Mouse (Mus musculus) kidney, embryonic 16.5 days (tissue): ENCODE measurements around the gene Micu1. TPM values are rescaled to one million over a fixed set of nuclear protein-coding genes. Genes with fewer than 3 reads are reported as not detected.
A peak's percentile ranks its signal among the peaks of the same experiment; 100 is the strongest.

Source experiments
- ATAC-seq: fragments of 200-750 bp; cut with Nextera tagmentation; 2 replicates; pipeline ENCODE4 v1.8.0; 2017; ENCODE audit warnings: moderate TSS enrichment; ENCODE audit not compliant: low FRiP score, low TSS enrichment
- H3K27ac ChIP-seq: fragments of 300-500 bp; sonication (generic); 2 replicates; pipeline ENCODE4 v1.5.1; 2014; ENCODE audit warnings: low read length
- H3K27me3 ChIP-seq: fragments of 300-500 bp; sonication (generic); 2 replicates; pipeline ENCODE4 v1.6.1; 2014; ENCODE audit warnings: low read length, control low read depth, mixed read lengths; ENCODE audit not compliant: insufficient read depth
- H3K36me3 ChIP-seq: fragments of 300-500 bp; sonication (generic); 2 replicates; pipeline ENCODE4 v1.6.1; 2014; ENCODE audit warnings: low read length, control low read depth, mixed read lengths; ENCODE audit not compliant: insufficient read depth
- H3K4me1 ChIP-seq: fragments of 300-500 bp; sonication (generic); 2 replicates; pipeline ENCODE4 v1.6.1; 2014; ENCODE audit warnings: low read length, control low read depth, mixed read lengths; ENCODE audit not compliant: insufficient read depth
- H3K4me2 ChIP-seq: fragments of 300-500 bp; sonication (generic); replicated peaks from 2 replicates; pipeline ENCODE4 v1.6.1; 2014; ENCODE audit warnings: low read depth, low read length
- H3K4me3 ChIP-seq: fragments of 300-500 bp; sonication (generic); 2 replicates; pipeline ENCODE4 v1.5.1; 2014; ENCODE audit warnings: mild to moderate bottlenecking, low read length
- H3K9ac ChIP-seq: fragments of 300-500 bp; sonication (generic); replicated peaks from 2 replicates; pipeline ENCODE4 v1.6.1; 2014; ENCODE audit warnings: low read length
- H3K9me3 ChIP-seq: fragments of 300-500 bp; sonication (generic); 2 replicates; pipeline ENCODE4 v1.6.1; 2016; ENCODE audit warnings: low read length, control low read depth
- WGBS: fragments of 180-500 bp; shearing (Covaris S2); extraction: QIAGEN DNeasy Blood & Tissue Kit; methylation state at CpG from one replicate; pipeline ENCODE4 v1.1.7; 2014; 5-methylcytosine and 5-hydroxymethylcytosine counted together
- polyA plus RNA-seq: library from polyadenylated mRNA; unstranded; fragments of >200 nt; fragmentation: Nextera tagmentation; extraction: Ambion mirVana; gene quantifications from 2 replicates; pipeline ENCODE4 v1.2.1, GENCODE M21; 2015

Micu1 gene
- polyA plus RNA-seq, 1 experiment from 2014 or later, result 86.2 TPM

DNA sequence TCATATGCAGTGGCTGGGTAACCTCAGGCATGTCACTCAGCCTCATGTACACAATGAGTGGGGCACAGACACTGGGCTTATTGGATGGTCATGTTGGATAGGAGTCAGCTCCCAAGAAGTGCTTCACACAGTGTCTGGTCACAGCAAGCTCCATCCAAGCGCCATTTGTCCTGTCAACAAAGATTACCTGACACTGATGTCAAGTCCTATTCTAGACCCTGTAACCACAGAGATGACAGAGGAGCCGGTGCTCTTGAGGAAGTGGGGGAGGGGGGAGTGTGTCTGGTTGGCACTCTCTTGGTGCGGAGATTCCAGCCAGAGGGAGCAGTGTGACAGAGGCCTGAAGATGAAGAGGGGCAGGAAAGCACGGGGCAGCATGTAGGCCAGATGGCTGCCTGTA is 198.7 kb downstream of the Micu1 start:
- Histone ChIP-seq H3K9ac (no peak overlapping the region), H3K27me3 (no peaks in the 10 kb centered on the region), H3K4me3 (no peak overlapping the region), H3K4me2 (no peak overlapping the region), H3K36me3 (peaks cover 8% of the 10 kb centered on the region), H3K4me1 (peaks cover 60% of the 10 kb centered on the region), H3K9me3 (no peaks in the 10 kb centered on the region), H3K27ac (peak overlapping the region; percentile 99; the same call in 1 of the 2 replicates)
- 54% methylated on average over 4 of the region's 4 CpGs for WGBS
- no peak for ATAC-seq

DNA sequence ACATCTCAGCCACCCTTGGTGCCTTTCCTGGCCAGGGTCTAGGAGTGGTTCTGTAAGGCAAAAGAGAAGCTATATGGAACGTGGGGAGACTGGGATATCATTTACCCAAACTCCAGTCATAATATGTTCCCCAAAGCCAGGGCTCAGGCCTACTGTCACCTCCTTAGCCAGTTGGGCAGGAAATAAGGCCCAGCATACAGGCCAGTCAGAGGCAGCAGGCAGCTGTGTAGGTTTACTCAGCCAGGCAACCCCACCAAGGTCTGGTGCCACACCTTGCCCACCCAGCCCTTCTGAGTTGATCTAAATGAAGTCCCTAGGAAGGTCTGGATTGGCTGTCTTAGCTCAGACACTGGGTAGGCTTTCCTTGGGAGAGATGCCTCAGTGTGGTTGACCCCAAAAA is 199.2 kb downstream of the Micu1 start:
- 93% methylated on average over 1 of the region's 1 CpGs for WGBS
- H3K9ac ChIP-seq, result no peak overlapping the region
- H3K9me3 ChIP-seq, result no peaks in the 10 kb centered on the region
- peaks cover 60% of the 10 kb centered on the region for H3K4me1 ChIP-seq
- H3K36me3 ChIP-seq, result peaks cover 3% of the 10 kb centered on the region; the same call in 1 of the 2 replicates
- H3K4me2 ChIP-seq, result no peak overlapping the region
- no peaks in the 10 kb centered on the region for H3K27me3 ChIP-seq
- H3K4me3 ChIP-seq, result no peak overlapping the region
- no peak for ATAC-seq
- H3K27ac ChIP-seq, result no peak overlapping the region

DNA sequence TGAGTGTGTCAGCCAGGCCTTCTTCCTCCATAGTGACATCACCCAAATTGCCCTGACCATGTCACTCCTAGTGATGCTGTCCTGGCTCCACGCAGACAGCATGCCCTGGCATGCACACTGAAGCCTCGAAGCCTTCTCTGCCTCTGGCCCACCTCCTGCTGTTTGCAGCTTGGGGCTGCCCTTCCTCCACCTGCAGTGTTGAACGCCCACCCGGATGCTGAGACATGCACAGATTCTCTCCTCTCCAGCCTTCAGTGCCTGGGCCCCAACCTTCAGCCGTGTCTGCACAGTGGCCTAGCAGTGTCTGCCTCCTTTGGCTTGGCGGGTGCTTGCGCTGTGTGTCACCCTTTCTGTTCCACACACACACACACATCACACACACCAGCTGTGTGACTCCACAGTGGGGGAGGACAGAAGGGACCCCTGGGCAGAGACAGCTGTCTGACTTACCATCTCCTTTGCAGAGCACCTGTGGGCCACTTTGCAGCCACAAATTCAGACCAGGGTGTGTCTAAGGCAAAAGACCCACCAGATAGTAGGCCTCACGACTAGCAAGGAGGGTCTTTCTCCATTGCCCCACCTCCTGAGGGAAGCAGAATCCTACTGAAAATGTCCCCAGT is 199.8 kb downstream of the Micu1 start:
- H3K36me3 ChIP-seq, result no peaks in the 10 kb centered on the region
- peaks cover 55% of the 10 kb centered on the region for H3K4me1 ChIP-seq
- 77% methylated on average over 8 of the region's 8 CpGs for WGBS
- H3K4me3 ChIP-seq, result no peak overlapping the region
- no peak overlapping the region for H3K4me2 ChIP-seq
- H3K9me3 ChIP-seq, result no peaks in the 10 kb centered on the region
- H3K27ac ChIP-seq, result no peak overlapping the region
- H3K27me3 ChIP-seq, result no peaks in the 10 kb centered on the region
- no peak for ATAC-seq
- H3K9ac ChIP-seq, result no peak overlapping the region

DNA sequence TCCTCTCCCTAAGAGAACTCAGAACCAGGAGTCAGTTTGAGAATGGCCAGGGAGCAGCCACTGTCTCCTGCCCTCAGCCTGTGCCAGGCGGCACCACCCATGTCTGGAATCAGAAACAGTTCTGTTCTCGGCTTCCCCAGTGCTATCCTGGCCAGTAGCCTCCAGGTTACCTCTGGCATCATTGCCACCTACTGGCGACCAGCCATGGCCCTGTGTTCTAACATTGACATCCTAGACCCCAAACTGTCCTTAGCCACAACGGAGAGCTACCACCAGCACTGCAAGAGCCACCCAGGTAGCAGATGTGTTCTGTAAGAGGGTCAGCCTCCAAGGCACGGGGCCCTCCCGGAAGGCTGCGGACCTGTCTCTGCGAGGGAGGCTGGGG is 200.3 kb downstream of the Micu1 start:
- Histone ChIP-seq H3K4me1 (peaks cover 55% of the 10 kb centered on the region), H3K9ac (no peak overlapping the region), H3K27me3 (no peaks in the 10 kb centered on the region), H3K4me3 (no peak overlapping the region), H3K27ac (no peak overlapping the region), H3K4me2 (no peak overlapping the region), H3K36me3 (no peaks in the 10 kb centered on the region), H3K9me3 (no peaks in the 10 kb centered on the region)
- no peak for ATAC-seq
- WGBS, result 33% methylated on average over 8 of the region's 8 CpGs

DNA sequence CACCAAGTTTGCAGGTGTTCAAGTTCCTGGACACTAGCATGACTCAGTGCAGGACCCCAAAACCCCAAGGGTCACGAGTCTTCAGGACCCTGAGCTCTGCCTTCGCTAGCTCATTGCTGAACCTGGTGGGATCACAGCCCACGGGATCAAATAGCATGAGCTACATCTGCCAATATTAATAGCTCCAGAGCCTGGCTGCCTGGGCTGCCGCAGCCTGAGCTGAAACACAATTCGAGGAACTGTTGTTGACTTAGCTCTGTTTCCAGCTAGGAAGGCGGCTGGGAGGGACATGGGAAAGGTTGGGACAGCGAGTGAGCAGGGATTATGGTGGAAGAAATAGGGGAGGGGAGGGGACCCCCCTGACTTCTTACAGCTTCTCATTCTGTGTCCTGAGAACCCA is 200.9 kb downstream of the Micu1 start:
- Histone ChIP-seq H3K9me3 (no peaks in the 10 kb centered on the region), H3K36me3 (no peaks in the 10 kb centered on the region), H3K27me3 (no peaks in the 10 kb centered on the region), H3K27ac (peak overlapping the region; percentile 4; the same call in 1 of the 2 replicates), H3K4me3 (no peak overlapping the region), H3K9ac (0 out of 2 replicates have a peak overlapping the region, but pooled peaks have one; percentile 15), H3K4me1 (peaks cover 56% of the 10 kb centered on the region), H3K4me2 (no peak overlapping the region)
- 29% methylated on average over 7 of the region's 7 CpGs for WGBS
- no peak for ATAC-seq

DNA sequence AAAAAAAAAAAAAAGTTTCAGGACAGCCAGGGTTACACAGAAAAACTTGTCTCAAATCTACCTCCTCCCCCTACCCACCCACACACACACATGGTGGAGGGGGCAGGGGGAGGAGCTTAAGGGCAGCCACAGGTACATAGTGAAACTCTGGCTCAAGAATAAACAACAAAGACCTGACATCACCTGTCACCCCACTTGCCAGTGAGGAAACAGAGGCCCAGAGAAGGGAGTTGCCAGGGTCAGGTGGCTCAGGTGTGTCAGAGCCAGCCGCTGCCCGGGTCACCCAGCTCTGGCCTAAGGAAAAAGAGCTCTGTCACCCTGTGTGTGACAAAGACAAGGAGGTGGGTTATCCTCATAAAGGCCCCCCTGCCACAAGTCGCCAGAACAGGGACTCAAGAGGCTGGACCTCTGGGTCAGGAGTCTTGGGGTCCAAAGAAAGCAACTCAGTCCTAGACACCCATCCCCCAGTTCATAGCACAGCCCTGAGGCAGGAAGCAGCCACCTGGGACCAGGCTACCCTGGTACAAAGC is 204.9 kb downstream of the Micu1 start:
- H3K27me3 ChIP-seq, result no peaks in the 10 kb centered on the region
- H3K9ac ChIP-seq, result peak overlapping the region; percentile 38; the same call in 1 of the 2 replicates
- H3K4me1 ChIP-seq, result peaks cover 63% of the 10 kb centered on the region
- peak overlapping the region; percentile 92 for H3K27ac ChIP-seq
- no peaks in the 10 kb centered on the region for H3K9me3 ChIP-seq
- no peak overlapping the region for H3K4me3 ChIP-seq
- H3K36me3 ChIP-seq, result no peaks in the 10 kb centered on the region
- no peak overlapping the region for H3K4me2 ChIP-seq
- ATAC-seq, result peak; percentile 13; the same call in 1 of the 2 replicates
- 49% methylated on average over 3 of the region's 3 CpGs for WGBS

DNA sequence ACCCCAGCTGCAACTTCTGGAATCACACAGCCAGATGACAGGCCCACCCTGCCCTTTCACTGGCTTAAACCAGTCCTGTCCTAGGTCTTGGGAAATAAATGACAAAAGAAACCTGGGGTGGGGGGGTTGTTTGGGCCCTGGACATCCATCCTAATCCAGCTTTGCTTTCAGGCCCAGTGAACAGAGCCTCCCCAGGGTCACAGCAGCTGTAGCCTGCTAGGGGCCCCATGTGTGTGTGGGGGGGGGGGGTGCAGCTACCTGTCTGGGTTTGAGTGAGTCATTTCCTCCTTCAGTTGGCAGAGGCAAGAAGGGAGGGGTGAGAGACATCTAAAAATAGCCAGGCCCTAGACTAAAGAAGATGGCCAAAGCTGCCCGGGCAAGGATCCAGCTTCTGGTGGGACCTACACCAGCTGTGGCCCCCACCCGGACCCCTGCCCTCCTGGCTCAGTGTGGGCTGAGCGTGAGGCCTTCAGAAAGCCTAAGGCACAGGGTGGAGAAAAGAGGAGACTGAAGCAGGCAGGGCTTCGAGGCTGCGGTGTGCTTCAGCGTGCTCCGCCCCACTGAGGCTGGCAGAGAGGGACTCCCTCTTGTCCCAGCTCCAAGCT is 205.5 kb downstream of the Micu1 start:
- no peak overlapping the region for H3K4me2 ChIP-seq
- no peaks in the 10 kb centered on the region for H3K9me3 ChIP-seq
- peak; percentile 64 for ATAC-seq
- 29% methylated on average over 7 of the region's 7 CpGs for WGBS
- peak overlapping the region; percentile 92 for H3K27ac ChIP-seq
- no peak overlapping the region for H3K4me3 ChIP-seq
- H3K27me3 ChIP-seq, result no peaks in the 10 kb centered on the region
- H3K4me1 ChIP-seq, result peaks cover 58% of the 10 kb centered on the region
- no peaks in the 10 kb centered on the region for H3K36me3 ChIP-seq
- peak overlapping the region; percentile 44; the same call in 1 of the 2 replicates for H3K9ac ChIP-seq

DNA sequence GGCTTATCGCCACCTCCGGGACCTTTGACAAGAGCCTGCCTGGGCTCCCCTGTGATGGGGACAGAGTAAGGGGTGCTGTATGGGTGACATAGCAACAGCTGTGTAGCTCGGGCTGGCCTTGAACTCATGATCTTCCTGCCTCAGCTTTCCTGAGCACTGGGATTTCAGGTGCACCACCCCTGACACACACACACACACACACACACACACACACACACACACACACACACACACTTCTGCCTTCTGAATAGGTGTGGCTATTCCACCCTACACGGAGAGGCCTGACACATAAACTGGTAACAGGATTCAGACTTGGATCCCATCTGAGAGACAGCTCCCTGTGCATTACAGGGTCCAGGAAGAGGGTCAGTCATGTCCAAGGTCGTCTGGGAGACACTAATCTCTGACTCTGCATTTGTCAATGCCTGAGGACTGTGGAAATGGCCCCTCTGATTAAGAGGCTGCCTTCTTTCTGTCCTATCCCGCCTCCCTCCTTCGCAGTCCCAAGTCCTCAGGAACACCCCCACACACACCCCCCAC is 206.6 kb downstream of the Micu1 start:
- WGBS, result 52% methylated on average over 7 of the region's 7 CpGs
- Histone ChIP-seq H3K4me2 (peak overlapping the region; percentile 39; the same call in 1 of the 2 replicates), H3K4me3 (no peak overlapping the region), H3K4me1 (peaks cover 50% of the 10 kb centered on the region), H3K9me3 (no peaks in the 10 kb centered on the region), H3K36me3 (no peaks in the 10 kb centered on the region), H3K9ac (0 out of 2 replicates have a peak overlapping the region, but pooled peaks have one; percentile 44), H3K27ac (peak overlapping the region; percentile 92), H3K27me3 (no peaks in the 10 kb centered on the region)
- ATAC-seq, result no peak

DNA sequence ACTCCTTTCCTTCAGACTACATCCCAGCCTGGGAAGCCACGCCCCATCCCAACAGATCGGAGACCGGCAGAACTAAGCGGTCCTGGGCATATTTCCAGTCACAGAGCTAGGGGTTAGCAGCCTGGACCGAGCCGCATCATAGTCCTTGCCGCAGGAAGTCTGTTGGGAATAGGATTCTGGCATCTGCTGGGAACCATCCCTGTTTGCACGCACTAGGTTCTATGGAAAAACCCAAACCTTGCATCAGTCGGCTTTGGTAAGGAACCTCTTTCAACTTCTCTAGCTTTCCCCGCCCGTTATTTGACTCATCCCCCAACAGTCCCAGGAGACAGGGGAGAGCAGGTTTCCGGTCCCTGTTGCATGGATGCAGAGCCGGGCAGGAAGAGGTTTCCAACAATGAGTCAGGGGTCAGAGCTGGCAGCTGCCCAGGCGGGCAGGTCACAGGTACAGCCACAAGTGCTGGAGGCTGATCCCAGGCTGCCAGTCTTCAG is 207.1 kb downstream of the Micu1 start:
- H3K9ac ChIP-seq, result no peak overlapping the region
- no peaks in the 10 kb centered on the region for H3K36me3 ChIP-seq
- peak overlapping the region; percentile 15; the same call in 1 of the 2 replicates for H3K4me3 ChIP-seq
- H3K4me2 ChIP-seq, result peak overlapping the region; percentile 39
- ATAC-seq, result peak; percentile 18
- H3K27me3 ChIP-seq, result no peaks in the 10 kb centered on the region
- H3K4me1 ChIP-seq, result peaks cover 50% of the 10 kb centered on the region
- 6% methylated on average over 14 of the region's 14 CpGs for WGBS
- no peaks in the 10 kb centered on the region for H3K9me3 ChIP-seq
- peak overlapping the region; percentile 92 for H3K27ac ChIP-seq
